Mouse (Mus musculus): ENCODE measurements around the gene E2f7. TPM values are rescaled to one million over a fixed set of nuclear protein-coding genes. Genes with fewer than 3 reads are reported as not detected.

The E2f7 gene
- total RNA-seq, 4 experiments from 2014 or later: 0.17 to 1.0 (median 0.27) TPM

- DNase-seq (ENCODE audit: low spot score in 2 of 2): no peak
Measured at GRCm38 (mm10) chr10:110773878-110774277, 28.6 kb downstream of the E2f7 start.

- DNase-seq (ENCODE audit: low spot score in 2 of 2): no peak
Measured at GRCm38 (mm10) chr10:110781772-110782171, 36.5 kb downstream of the E2f7 start.

- no peak for DNase-seq (ENCODE audit: low spot score in 2 of 2)
Measured at GRCm38 (mm10) chr10:110782655-110783054, 37.4 kb downstream of the E2f7 start.

- DNase-seq (ENCODE audit: low spot score in 2 of 2): no peak
Measured at GRCm38 (mm10) chr10:110788049-110788752, 43.0 kb downstream of the E2f7 start.

- DNase-seq (ENCODE audit: low spot score in 2 of 2): no peak
Measured at GRCm38 (mm10) chr10:110789683-110790082, 44.4 kb downstream of the E2f7 start.

GRCm38 (mm10) chr10:110793150-110793787, 48.0 kb downstream of the E2f7 start:
- DNase-seq (ENCODE audit: low spot score in 2 of 2): no peak

GRCm38 (mm10) chr10:110794564-110795205, 49.4 kb downstream of the E2f7 start:
- DNase-seq (ENCODE audit: low spot score in 2 of 2): no peak

- DNase-seq (ENCODE audit: low spot score in 2 of 2): no peak
Measured at GRCm38 (mm10) chr10:110795206-110795796, 50.1 kb downstream of the E2f7 start.

GRCm38 (mm10) chr10:110801296-110801695, 56.1 kb downstream of the E2f7 start:
- no peak for DNase-seq (ENCODE audit: low spot score in 2 of 2)

GRCm38 (mm10) chr10:110804279-110805024, 59.2 kb downstream of the E2f7 start:
- DNase-seq (ENCODE audit: low spot score in 2 of 2): no peak

GRCm38 (mm10) chr10:110805025-110805740, 59.9 kb downstream of the E2f7 start:
- no peak for DNase-seq (ENCODE audit: low spot score in 2 of 2)

GRCm38 (mm10) chr10:110806471-110806870, 61.2 kb downstream of the E2f7 start:
- DNase-seq (ENCODE audit: low spot score in 2 of 2): no peak

GRCm38 (mm10) chr10:110810528-110810927, 65.3 kb downstream of the E2f7 start:
- no peak for DNase-seq (ENCODE audit: low spot score in 2 of 2)

- no peak for DNase-seq (ENCODE audit: low spot score in 2 of 2)
Measured at GRCm38 (mm10) chr10:110811209-110811861, 66.1 kb downstream of the E2f7 start.

- no peak for DNase-seq (ENCODE audit: low spot score in 2 of 2)
Measured at GRCm38 (mm10) chr10:110811862-110812225, 66.6 kb downstream of the E2f7 start.

GRCm38 (mm10) chr10:110821139-110821538, 75.9 kb downstream of the E2f7 start:
- DNase-seq (ENCODE audit: low spot score in 2 of 2): no peak

GRCm38 (mm10) chr10:110821692-110822091, 76.5 kb downstream of the E2f7 start:
- DNase-seq (ENCODE audit: low spot score in 2 of 2): no peak

- DNase-seq (ENCODE audit: low spot score in 2 of 2): no peak
Measured at GRCm38 (mm10) chr10:110832336-110832735, 87.1 kb downstream of the E2f7 start.

- no peak for DNase-seq (ENCODE audit: low spot score in 2 of 2)
Measured at GRCm38 (mm10) chr10:110835115-110835806, 90.0 kb downstream of the E2f7 start.

All from gastrocnemius, adult 8-10 months (tissue).